ENCODE assay signal across 16 mouse cellular contexts in genomic region chr8:114890478-114890877, GRCm38 (mm10).
DNase-seq lines count a peak whose midpoint lies in the region; ATAC-seq and TF ChIP-seq lines count a peak whose summit lies in the region.
"Had no signal": no experiment of that assay in that cellular context is flagged by ENCODE, and none has a peak within 500 bp of the region (broad histone marks: within the 10 kb centered on the region; RNA-seq: fewer than 3 reads in every experiment).

No protein-coding gene starts in this region.

- H3K27ac ChIP-seq in hindbrain, embryonic 12.5 days, result peak overlapping the region; percentile 45; the same call in 1 of the 2 replicates
- no peak overlapping the region for H3K27ac ChIP-seq in hindbrain, embryonic 16.5 days (ENCODE audit: low read depth, low read length)
- H3K27ac ChIP-seq in forebrain, embryonic 16.5 days (ENCODE audit: low read length), result no peak overlapping the region
- H3K27ac ChIP-seq: embryonic facial prominence, embryonic 12.5 days; heart, adult 2 months; intestine, embryonic 15.5 days; kidney, postnatal 0 days; macrophage had no signal

- no peak for TF ChIP-seq CTCF in brain, embryonic 14.5 days (IDR thresholded peaks at IDR 0.05; ENCODE audit: borderline replicate concordance, extremely low read depth, insufficient read depth, insufficient read length)
- no peak for TF ChIP-seq CTCF in lung, adult 2 months (IDR thresholded peaks at IDR 0.05; ENCODE audit: insufficient read depth, low read length)

- 47% methylated on average over 5 of the region's 5 CpGs for WGBS in hindbrain, embryonic 12.5 days
- WGBS in hindbrain, embryonic 16.5 days, result 38% methylated on average over 5 of the region's 5 CpGs
- WGBS in forebrain, embryonic 16.5 days, result 35% methylated on average over 5 of the region's 5 CpGs
- 62% methylated on average over 5 of the region's 5 CpGs for WGBS in lung, adult 2 months

- H3K4me2 ChIP-seq in hindbrain, embryonic 12.5 days (replicated peaks), result no peak overlapping the region; the same call in 1 of the 2 replicates
- H3K4me2 ChIP-seq in hindbrain, embryonic 16.5 days (ENCODE audit: low read length), result no peak overlapping the region; the same call in 1 of the 2 replicates
- no peak overlapping the region for H3K4me2 ChIP-seq in forebrain, embryonic 16.5 days (ENCODE audit: low read length)
- H3K4me2 ChIP-seq: embryonic facial prominence, embryonic 12.5 days; intestine, embryonic 15.5 days; lung, embryonic 14.5 days had no signal

- no peak for TF ChIP-seq POLR2A in brain, embryonic 14.5 days (IDR thresholded peaks at IDR 0.05; ENCODE audit: borderline replicate concordance, extremely low read depth, insufficient read depth, insufficient read length, poor library complexity, severe bottlenecking)
- TF ChIP-seq POLR2A in lung, adult 2 months (IDR thresholded peaks at IDR 0.05; ENCODE audit: borderline replicate concordance, extremely low read depth, low read depth, low read length), result no peak

- peaks cover 22% of the 10 kb centered on the region for H3K4me1 ChIP-seq in hindbrain, embryonic 12.5 days
- H3K4me1 ChIP-seq in hindbrain, embryonic 16.5 days (ENCODE audit: control insufficient read depth, insufficient read depth, low read depth, low read length), result peaks cover 12% of the 10 kb centered on the region
- H3K4me1 ChIP-seq in forebrain, embryonic 16.5 days (replicated peaks; ENCODE audit: control insufficient read depth, insufficient read depth, low read length), result peaks cover 15% of the 10 kb centered on the region
- H3K4me1 ChIP-seq in lung, adult 2 months (ENCODE audit: control insufficient read depth, insufficient read depth, low read length), result no peaks in the 10 kb centered on the region

- no peaks in the 10 kb centered on the region for H3K9me3 ChIP-seq in hindbrain, embryonic 12.5 days (replicated peaks)
- no peaks in the 10 kb centered on the region for H3K9me3 ChIP-seq in hindbrain, embryonic 16.5 days (ENCODE audit: control insufficient read depth, low read length)
- no peaks in the 10 kb centered on the region for H3K9me3 ChIP-seq in forebrain, embryonic 16.5 days (ENCODE audit: control insufficient read depth, low read length)
- H3K9me3 ChIP-seq: embryonic facial prominence, embryonic 12.5 days; intestine, embryonic 15.5 days had no signal

- no peak for DNase-seq in cerebellum, adult 11 months
- DNase-seq in brain, embryonic 14.5 days (ENCODE audit: low read depth), result peak; percentile 51
- DNase-seq in lung, adult 2 months, result no peak
- no peak for DNase-seq in right cerebral cortex, postnatal 25 days
- DNase-seq: adrenal gland, postnatal 36 days; heart, adult 2 months; liver had no signal

- H3K4me3 ChIP-seq in hindbrain, embryonic 12.5 days, result no peak overlapping the region
- H3K4me3 ChIP-seq in hindbrain, embryonic 16.5 days (ENCODE audit: low read length), result no peak overlapping the region
- H3K4me3 ChIP-seq in forebrain, embryonic 16.5 days (replicated peaks; ENCODE audit: low read length), result no peak overlapping the region
- H3K4me3 ChIP-seq in lung, adult 2 months (replicated peaks; ENCODE audit: extremely low read depth, low read depth, low read length), result no peak overlapping the region
- H3K4me3 ChIP-seq: embryonic facial prominence, embryonic 12.5 days; heart, adult 2 months; intestine, embryonic 15.5 days had no signal

- no peak overlapping the region for H3K9ac ChIP-seq in hindbrain, embryonic 12.5 days
- no peak overlapping the region for H3K9ac ChIP-seq in hindbrain, embryonic 16.5 days (ENCODE audit: low read depth, low read length)
- no peak overlapping the region for H3K9ac ChIP-seq in forebrain, embryonic 16.5 days (replicated peaks; ENCODE audit: low read depth, low read length)
- H3K9ac ChIP-seq: embryonic facial prominence, embryonic 12.5 days; intestine, embryonic 15.5 days; lung, embryonic 14.5 days had no signal

- peak; percentile 24; the same call in 1 of the 2 replicates for ATAC-seq in cerebellum, adult (ENCODE audit: insufficient number of reproducible peaks, low FRiP score, low TSS enrichment)
- ATAC-seq in hindbrain, embryonic 12.5 days (ENCODE audit: low FRiP score), result no peak
- no peak for ATAC-seq in hindbrain, embryonic 16.5 days
- peak; percentile 51; the same call in 1 of the 2 replicates for ATAC-seq in forebrain, embryonic 16.5 days
- ATAC-seq: intestine, embryonic 15.5 days had no signal

- no peaks in the 10 kb centered on the region for H3K36me3 ChIP-seq in hindbrain, embryonic 12.5 days
- H3K36me3 ChIP-seq in hindbrain, embryonic 16.5 days (ENCODE audit: control insufficient read depth, insufficient read depth, low read length), result no peaks in the 10 kb centered on the region
- H3K36me3 ChIP-seq in forebrain, embryonic 16.5 days (ENCODE audit: control insufficient read depth, insufficient read depth), result no peaks in the 10 kb centered on the region
- H3K36me3 ChIP-seq: embryonic facial prominence, embryonic 12.5 days; intestine, embryonic 15.5 days had no signal

- no peaks in the 10 kb centered on the region for H3K27me3 ChIP-seq in hindbrain, embryonic 12.5 days
- H3K27me3 ChIP-seq in hindbrain, embryonic 16.5 days (replicated peaks; ENCODE audit: control insufficient read depth, insufficient read depth, low read length), result no peaks in the 10 kb centered on the region
- H3K27me3 ChIP-seq in forebrain, embryonic 16.5 days (replicated peaks; ENCODE audit: control insufficient read depth, insufficient read depth, low read length), result no peaks in the 10 kb centered on the region
- H3K27me3 ChIP-seq: embryonic facial prominence, embryonic 12.5 days; intestine, embryonic 15.5 days had no signal

Comparison
In these comparisons a context has a peak if more than half of its experiments do, and no peak if none do; other contexts are left out.
1. ATAC-seq: peak in cerebellum, adult (single experiment) and forebrain, embryonic 16.5 days (single experiment); none in hindbrain, embryonic 12.5 days (single experiment) and hindbrain, embryonic 16.5 days (single experiment).